Mouse (Mus musculus) myocyte (in vitro differentiated cells): ENCODE results near the gene Zfp944. TPM values are rescaled to one million over a fixed set of nuclear protein-coding genes. Genes with fewer than 3 reads are reported as not detected.
A peak's percentile ranks its signal among the peaks of the same experiment; 100 is the strongest.
"Not testable (repeated sequence)": the region's sequence is repeated elsewhere in the genome, so short reads cannot be mapped to it uniquely, and the experiment has no call there.

ENCODE experiments used
- H3K27me3 ChIP-seq: one replicate; pipeline ENCODE4 v1.6.1; 2011; ENCODE audit not compliant: control insufficient read depth, insufficient read depth, insufficient read length
- H3K36me3 ChIP-seq: one replicate; pipeline ENCODE4 v1.6.1; 2011; ENCODE audit not compliant: control insufficient read depth, insufficient read depth
- H3K4me2 ChIP-seq: one replicate; pipeline ENCODE4 v1.6.1; 2011; ENCODE audit warnings: low read depth, control low read depth
- H3K4me3 ChIP-seq: one replicate; pipeline ENCODE4 v1.5.1; 2011; ENCODE audit warnings: mild to moderate bottlenecking, control low read depth, moderate library complexity
- H3K79me2 ChIP-seq: one replicate; pipeline ENCODE4 v1.6.1; 2011; ENCODE audit not compliant: control insufficient read depth, insufficient read depth
- H3ac ChIP-seq: one replicate; pipeline ENCODE4 v1.6.1; 2011; ENCODE audit not compliant: control insufficient read depth, insufficient read length
- POLR2A ChIP-seq: IDR thresholded peaks from one replicate; pipeline ENCODE4 v1.6.1; 2011; ENCODE audit warnings: low read depth, mild to moderate bottlenecking, control low read depth, moderate library complexity; ENCODE audit not compliant: insufficient read length
- USF1 ChIP-seq: IDR thresholded peaks from one replicate; pipeline ENCODE4 v1.6.1; 2011; ENCODE audit warnings: low read depth, mild to moderate bottlenecking, control low read depth, moderate library complexity
- polyA plus RNA-seq: library from polyadenylated mRNA; unstranded; fragments of >200 nt; fragmentation: generic; extraction: Trizol; gene quantifications from one replicate; pipeline ENCODE4 v1.2.1, GENCODE M21; 2012; ENCODE audit warnings: missing spikeins

Zfp944 gene
- polyA plus RNA-seq, 1 experiment = 1.7 TPM

DNA sequence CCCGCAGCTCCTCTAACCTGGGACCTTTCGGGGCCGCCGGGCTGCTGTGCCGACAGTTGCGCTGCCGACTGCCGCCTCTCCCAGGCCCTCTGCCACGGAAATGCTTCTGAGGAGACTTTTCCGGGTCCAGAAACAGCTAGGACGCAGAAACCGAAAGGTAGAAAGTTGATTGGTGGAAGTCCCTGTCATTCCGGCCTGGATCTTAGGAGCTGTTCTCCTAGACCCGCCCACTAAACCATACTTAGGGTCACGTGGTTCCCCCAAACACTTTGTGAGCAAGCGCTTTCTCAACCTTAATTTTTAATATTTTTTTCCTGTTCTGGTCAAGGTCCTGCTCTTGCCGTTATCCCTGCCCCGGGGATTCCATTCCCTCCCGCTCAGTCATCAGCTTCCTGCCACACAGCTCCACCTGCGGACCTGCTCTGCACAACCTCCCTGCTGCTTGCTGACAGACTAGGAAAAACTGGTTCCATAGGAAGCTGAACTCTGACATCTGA, 46.4 kb downstream of the Zfp944 start, which contains the start of gene CT030661.1:
CT030661.1 (minus strand) TSS at position 108 of the 497 bp plus-strand sequence.
- Histone ChIP-seq H3K4me2 (peak within 1 kb of the TSS; percentile 77), H3K4me3 (peak within 1 kb of the TSS; percentile 47)
- TF ChIP-seq USF1 = peak; percentile 85
- peak; percentile 41 for TF ChIP-seq POLR2A
- H3K79me2 ChIP-seq, H3K27me3 ChIP-seq, H3K36me3 ChIP-seq, H3ac ChIP-seq: not testable (repeated sequence)

DNA sequence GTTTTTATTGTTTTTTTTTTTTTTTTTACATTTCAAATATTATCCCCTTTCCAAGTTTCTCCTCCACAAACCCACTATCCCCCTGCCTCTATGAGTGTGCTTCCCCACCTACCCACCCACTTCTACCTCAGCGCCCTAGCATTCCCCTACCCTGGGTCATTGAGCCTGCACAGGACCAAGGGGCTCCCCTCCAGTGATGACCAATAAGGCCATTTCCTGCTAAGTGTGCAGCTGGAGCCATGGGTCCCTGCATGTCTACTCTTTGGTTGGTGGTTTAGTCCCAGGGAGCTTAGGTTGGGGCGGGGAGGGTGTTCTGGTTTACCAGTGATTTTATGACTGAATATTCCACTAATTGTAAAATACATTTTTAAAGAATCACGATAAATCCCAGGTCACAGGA, 47.0 kb downstream of the Zfp944 start:
- Histone ChIP-seq H3K4me2 (peak overlapping the region; percentile 71), H3K4me3 (peak overlapping the region; percentile 47)
- not testable (repeated sequence) for H3K27me3 ChIP-seq, H3K79me2 ChIP-seq, H3K36me3 ChIP-seq, H3ac ChIP-seq

Other genes starting within 250 kb of the Zfp944 start
- 0.44 TPM for gene Zfp947, start 195.2 kb downstream of the Zfp944 start, polyA plus RNA-seq
- gene Zfp994, start 135.8 kb downstream of the Zfp944 start, polyA plus RNA-seq = 0.73 TPM
- gene CT030661.1, start 46.6 kb downstream of the Zfp944 start, polyA plus RNA-seq = 2.9 TPM
- gene Zfp758, start 53 bp upstream of the Zfp944 start, polyA plus RNA-seq = 1.4 TPM
- 1.1 TPM for gene Zfp946, start 62.8 kb upstream of the Zfp944 start, polyA plus RNA-seq
- not detected for gene Vmn2r111, start 212.1 kb upstream of the Zfp944 start, polyA plus RNA-seq
- gene Vmn2r112, start 239.6 kb upstream of the Zfp944 start, polyA plus RNA-seq = not detected